Mouse (Mus musculus): ENCODE measurements around the gene Cmya5. TPM values are rescaled to one million over a fixed set of nuclear protein-coding genes. Genes with fewer than 3 reads are reported as not detected.
"Not testable (repeated sequence)": the region's sequence is repeated elsewhere in the genome, so short reads cannot be mapped to it uniquely, and the experiment has no call there.

Gene Cmya5
- polyA plus RNA-seq (2016; fragmentation: Nextera tagmentation; extraction: Ambion mirVana) = 1.4 and 2.5 TPM in 2 replicates

DNA sequence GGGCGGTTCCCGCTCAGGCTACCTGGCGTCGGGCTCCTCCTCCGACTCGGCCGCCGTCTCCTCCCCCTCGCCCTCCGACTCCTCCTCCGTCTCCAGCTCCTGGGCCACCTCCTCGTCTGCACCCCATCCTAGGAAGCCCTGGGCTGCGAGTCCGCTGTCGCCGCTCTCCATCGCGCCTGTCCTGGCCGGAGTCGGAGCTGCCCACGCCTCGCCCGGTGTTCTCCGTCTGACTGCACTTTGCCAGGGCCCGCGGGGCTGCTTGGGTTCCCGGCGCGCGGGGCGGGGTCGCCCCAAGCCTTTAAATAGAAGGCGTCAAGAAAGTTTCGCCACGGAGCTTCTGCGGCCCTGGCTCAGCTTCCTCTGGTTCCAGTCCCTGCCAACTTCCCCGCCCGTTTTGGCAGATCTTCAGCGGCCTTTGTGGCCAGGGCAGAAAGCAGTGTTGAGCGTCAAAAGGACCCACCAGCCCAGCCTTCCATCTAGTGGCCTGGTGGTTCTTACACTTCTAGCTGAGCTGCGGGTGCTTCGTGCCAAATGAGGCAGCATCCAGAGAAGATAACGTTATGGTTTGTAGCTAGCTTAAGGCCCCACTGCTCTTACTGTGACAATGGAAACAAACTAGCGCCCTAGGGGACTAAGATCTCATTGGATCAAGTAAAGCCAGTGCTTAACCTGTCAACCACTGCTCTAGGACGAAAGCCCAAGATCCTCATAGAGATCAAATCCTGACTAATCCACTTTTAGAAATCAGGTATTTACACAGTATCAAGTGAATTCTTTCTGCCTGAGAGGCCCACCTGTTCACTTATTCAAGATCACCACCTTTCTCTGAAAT, at the start of gene Cmya5:
TSS of gene Cmya5 (minus strand) at position 389 of the 832 bp plus-strand sequence.
- peak within 1 kb of the TSS; percentile 65 for H3K4me3 ChIP-seq

DNA sequence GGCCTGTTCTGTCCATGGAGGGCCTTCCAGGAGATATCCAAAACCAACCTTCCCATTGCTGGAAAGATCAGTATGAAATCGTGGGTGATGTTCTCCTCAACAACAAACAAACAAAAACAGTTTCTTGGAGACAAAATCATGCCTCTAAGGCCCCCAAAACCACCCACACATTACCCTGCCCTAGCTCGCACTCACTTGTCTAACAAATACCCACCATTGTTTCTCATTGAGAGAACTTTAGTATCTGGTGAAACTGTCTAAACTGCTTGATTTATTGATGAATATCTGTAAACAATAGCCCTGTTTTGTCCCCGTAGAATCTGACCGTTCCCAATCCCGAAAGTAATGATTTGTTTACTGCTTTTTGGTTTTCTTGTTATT, 48.1 kb upstream of the Cmya5 start:
- Histone ChIP-seq H3K27me3 (ENCODE audit: insufficient read depth, poor library complexity, severe bottlenecking) (no peaks in the 10 kb centered on the region), H3K4me3 (peak overlapping the region; percentile 87), H3K9me3 (no peaks in the 10 kb centered on the region), H3K4me1 (peaks cover 16% of the 10 kb centered on the region; the same call in 1 of the 2 replicates), H3K36me3 (peaks cover 4% of the 10 kb centered on the region; the same call in 1 of the 2 replicates), H3K27ac (peak overlapping the region; percentile 97)
- 70% methylated on average over 5 of the region's 5 CpGs for WGBS
- no peak for DNase-seq (ENCODE audit: low spot score)

More for the DNA sequence above, at the start of gene Cmya5:
- Histone ChIP-seq H3K4me1 (peaks cover 27% of the 10 kb centered on the region), H3K27ac (peak within 1 kb of the TSS; percentile 88), H3K36me3 (peaks cover 15% of the 10 kb centered on the region), H3K9me3 (no peaks in the 10 kb centered on the region), H3K27me3 (ENCODE audit: insufficient read depth, poor library complexity, severe bottlenecking) (no peaks in the 10 kb centered on the region)
- peak; percentile 87 for DNase-seq (ENCODE audit: low spot score)
- 1% methylated on average over 45 of the region's 45 CpGs for WGBS

DNA sequence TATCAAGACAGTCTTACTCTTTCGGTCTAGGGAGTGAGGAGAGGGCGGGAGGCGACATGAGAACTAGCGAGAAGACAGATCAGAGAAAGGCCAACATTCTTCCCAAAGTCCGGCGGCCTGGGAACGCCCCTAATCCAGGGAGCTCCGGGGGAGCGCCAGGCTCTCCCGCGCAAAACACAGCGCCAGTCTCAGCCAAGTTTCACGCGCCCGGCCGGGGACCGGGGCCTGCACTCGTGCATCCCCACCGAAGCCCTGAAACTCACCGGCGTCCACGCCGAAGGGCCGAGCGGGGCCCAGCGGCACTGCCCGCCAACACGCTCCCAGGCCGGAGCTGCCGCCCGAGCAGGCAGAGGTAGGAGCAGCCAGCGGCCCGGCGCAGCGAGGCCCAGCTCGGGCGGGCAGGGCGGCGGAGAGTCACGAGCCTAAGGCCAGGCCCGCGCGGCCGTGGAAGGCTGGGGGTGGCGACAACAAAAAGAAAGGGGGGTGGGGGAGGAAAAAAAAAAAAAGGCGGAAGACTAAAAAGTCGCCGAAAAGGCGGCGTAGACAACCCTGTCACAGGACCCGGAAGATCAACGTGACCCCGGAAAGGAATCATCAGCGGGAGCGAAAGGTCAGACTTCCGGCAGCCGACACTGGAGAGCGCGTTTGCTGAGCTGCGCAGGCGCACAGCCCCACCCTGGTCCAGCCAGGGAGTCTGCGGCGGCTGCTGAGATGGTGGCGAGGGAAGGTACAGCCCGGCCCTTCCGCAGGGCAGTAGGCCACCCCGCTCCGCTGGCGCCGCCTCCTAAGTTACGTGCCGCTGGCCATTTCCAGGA, 47.5 kb upstream of the Cmya5 start, which contains the start of gene Tent2:
TSS of gene Tent2 (minus strand) at position 555 of the 815 bp plus-strand sequence.
- WGBS = under 1% methylated on average over 71 of the region's 72 CpGs
- DNase-seq (ENCODE audit: low spot score) = peak; percentile 98
- no peaks in the 10 kb centered on the region for H3K9me3 ChIP-seq
- peak within 1 kb of the TSS; percentile 97 for H3K27ac ChIP-seq
- no peaks in the 10 kb centered on the region for H3K27me3 ChIP-seq (ENCODE audit: insufficient read depth, poor library complexity, severe bottlenecking)
- peak within 1 kb of the TSS; percentile 87 for H3K4me3 ChIP-seq
- peaks cover 16% of the 10 kb centered on the region; the same call in 1 of the 2 replicates for H3K4me1 ChIP-seq
- peaks cover 4% of the 10 kb centered on the region; the same call in 1 of the 2 replicates for H3K36me3 ChIP-seq

GRCm38 (mm10) chr13:93189416-93189815, 44.9 kb upstream of the Cmya5 start:
- 55% methylated on average over 2 of the region's 2 CpGs for WGBS

DNA sequence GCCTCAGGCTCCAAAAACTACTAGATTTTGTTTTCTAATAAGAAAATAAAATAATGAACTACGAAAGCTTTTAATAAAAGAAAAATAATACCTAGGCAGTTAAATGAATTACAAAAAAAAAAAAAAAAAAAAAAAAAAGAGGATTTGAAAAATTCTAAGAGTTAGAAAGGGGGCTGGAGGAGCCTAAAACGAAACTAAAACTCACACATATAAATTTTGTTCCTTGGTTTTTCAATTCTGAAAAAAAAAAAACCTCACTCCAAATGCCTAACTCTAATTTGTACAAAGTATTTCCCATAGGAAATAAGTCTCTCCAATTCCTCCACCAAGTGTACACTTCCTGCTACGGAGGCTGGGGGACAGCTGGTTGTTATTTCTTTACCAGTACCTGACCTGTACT, 44.2 kb upstream of the Cmya5 start:
- peaks cover 13% of the 10 kb centered on the region for H3K36me3 ChIP-seq
- H3K27me3 ChIP-seq (ENCODE audit: insufficient read depth, poor library complexity, severe bottlenecking) = no peaks in the 10 kb centered on the region
- H3K4me3 ChIP-seq = no peak overlapping the region
- 87% methylated on average over 3 of the region's 3 CpGs for WGBS
- H3K4me1 ChIP-seq = peaks cover 16% of the 10 kb centered on the region; the same call in 1 of the 2 replicates
- H3K9me3 ChIP-seq = no peaks in the 10 kb centered on the region
- H3K27ac ChIP-seq = no peak overlapping the region
- no peak for DNase-seq (ENCODE audit: low spot score)

More at GRCm38 (mm10) chr13:93189416-93189815, 44.9 kb upstream of the Cmya5 start:
- H3K27me3 ChIP-seq (ENCODE audit: insufficient read depth, poor library complexity, severe bottlenecking) = no peaks in the 10 kb centered on the region
- no peak overlapping the region for H3K27ac ChIP-seq
- no peaks in the 10 kb centered on the region for H3K9me3 ChIP-seq
- H3K4me1 ChIP-seq = peaks cover 16% of the 10 kb centered on the region; the same call in 1 of the 2 replicates
- DNase-seq (ENCODE audit: low spot score) = no peak
- H3K4me3 ChIP-seq = peak overlapping the region; percentile 87; the same call in 1 of the 2 replicates
- peaks cover 8% of the 10 kb centered on the region for H3K36me3 ChIP-seq

DNA sequence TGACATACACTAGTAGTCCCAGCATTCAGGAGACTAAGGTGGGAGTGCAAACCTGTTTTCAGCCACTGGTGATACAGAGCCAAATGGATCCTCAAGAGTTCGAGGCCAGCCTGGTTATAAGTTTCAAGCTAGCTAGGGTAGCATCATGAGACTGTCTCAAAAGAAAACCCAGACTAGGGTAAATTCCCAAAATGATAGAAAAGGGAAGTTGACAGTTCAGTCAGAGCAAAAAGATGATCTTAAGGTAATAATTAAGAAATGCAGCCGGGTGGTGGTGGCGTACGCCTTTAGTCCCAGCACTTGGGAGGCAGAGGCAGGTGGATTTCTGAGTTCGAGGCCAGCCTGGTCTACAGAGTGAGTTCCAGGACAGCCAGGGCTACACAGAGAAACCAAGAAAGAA, 43.3 kb upstream of the Cmya5 start:
- Histone ChIP-seq H3K4me1 (peaks cover 16% of the 10 kb centered on the region; the same call in 1 of the 2 replicates), H3K36me3 (peaks cover 23% of the 10 kb centered on the region)
- not testable (repeated sequence) for H3K27me3 ChIP-seq (ENCODE audit: insufficient read depth, poor library complexity, severe bottlenecking); H3K4me3 ChIP-seq; H3K27ac ChIP-seq; H3K9me3 ChIP-seq; DNase-seq (ENCODE audit: low spot score)
- 91% methylated on average over 5 of the region's 5 CpGs for WGBS

DNA sequence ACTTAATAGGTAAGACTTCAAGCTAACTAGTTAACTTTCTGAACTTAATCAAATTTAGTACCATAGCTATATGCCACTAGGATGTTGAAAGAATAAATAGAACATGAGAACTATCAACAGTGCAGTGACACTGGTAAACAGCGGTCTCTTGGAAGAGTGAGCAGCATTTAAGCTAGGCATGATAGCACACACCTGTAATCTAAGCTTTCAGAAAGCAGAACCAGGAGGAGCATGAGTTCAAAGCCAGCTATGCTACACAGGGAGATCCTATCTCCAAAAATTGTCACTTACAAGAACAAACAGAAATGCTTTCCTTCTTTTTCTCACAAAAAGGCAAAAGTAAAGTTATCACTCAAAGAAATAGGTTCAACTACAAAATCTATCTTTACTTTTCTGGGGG, 35.8 kb upstream of the Cmya5 start:
- Histone ChIP-seq H3K36me3 (peaks cover 39% of the 10 kb centered on the region), H3K4me3 (no peak overlapping the region), H3K27ac (no peak overlapping the region), H3K9me3 (no peaks in the 10 kb centered on the region), H3K4me1 (no peaks in the 10 kb centered on the region), H3K27me3 (ENCODE audit: insufficient read depth, poor library complexity, severe bottlenecking) (no peaks in the 10 kb centered on the region)
- WGBS = 94% methylated on average over 1 of the region's 1 CpGs
- no peak for DNase-seq (ENCODE audit: low spot score)

- H3K9me3 ChIP-seq = no peaks in the 10 kb centered on the region
- no peaks in the 10 kb centered on the region for H3K4me1 ChIP-seq
- no peak overlapping the region for H3K4me3 ChIP-seq
- no peaks in the 10 kb centered on the region for H3K27me3 ChIP-seq (ENCODE audit: insufficient read depth, poor library complexity, severe bottlenecking)
- DNase-seq (ENCODE audit: low spot score) = no peak
- whole genome bisulfite sequencing = 92% methylated on average over 2 of the region's 2 CpGs
- H3K36me3 ChIP-seq = peaks cover 45% of the 10 kb centered on the region
- H3K27ac ChIP-seq = no peak overlapping the region
Measured at GRCm38 (mm10) chr13:93179522-93179921, 35.0 kb upstream of the Cmya5 start.

- Histone ChIP-seq H3K36me3 (peaks cover 46% of the 10 kb centered on the region), H3K9me3 (no peaks in the 10 kb centered on the region), H3K27ac (no peak overlapping the region), H3K4me3 (no peak overlapping the region), H3K4me1 (no peaks in the 10 kb centered on the region), H3K27me3 (ENCODE audit: insufficient read depth, poor library complexity, severe bottlenecking) (no peaks in the 10 kb centered on the region)
- no peak for DNase-seq (ENCODE audit: low spot score)
Measured at GRCm38 (mm10) chr13:93177571-93177970, 33.0 kb upstream of the Cmya5 start.

- H3K4me1 ChIP-seq = no peaks in the 10 kb centered on the region
- H3K36me3 ChIP-seq = peaks cover 71% of the 10 kb centered on the region
Measured at GRCm38 (mm10) chr13:93163303-93163702, 18.8 kb upstream of the Cmya5 start.

DNA sequence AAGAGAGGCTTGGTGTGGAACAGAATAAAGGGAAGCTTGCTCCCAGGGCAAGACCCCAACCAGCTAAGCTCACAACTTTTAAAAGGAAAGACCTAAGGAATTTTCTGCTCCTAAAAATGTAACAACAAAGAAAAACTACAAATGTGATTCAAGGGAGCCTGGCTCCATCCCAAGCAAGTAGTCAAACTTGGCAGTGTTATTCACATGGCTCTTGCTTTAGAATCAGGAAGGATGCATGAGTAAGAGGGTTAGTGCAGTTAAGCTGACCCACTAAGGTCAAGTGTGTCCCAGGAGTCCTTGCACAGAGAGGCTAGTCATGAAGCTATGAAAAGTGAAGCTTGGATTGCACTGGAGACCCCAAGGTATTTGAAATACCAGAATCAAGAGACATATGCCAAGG, 17.9 kb upstream of the Cmya5 start:
- no peak for DNase-seq (ENCODE audit: low spot score)
- Histone ChIP-seq H3K9me3 (no peaks in the 10 kb centered on the region), H3K36me3 (peaks cover 67% of the 10 kb centered on the region), H3K4me1 (no peaks in the 10 kb centered on the region), H3K27me3 (ENCODE audit: insufficient read depth, poor library complexity, severe bottlenecking) (no peaks in the 10 kb centered on the region), H3K4me3 (no peak overlapping the region), H3K27ac (no peak overlapping the region)

More at GRCm38 (mm10) chr13:93163303-93163702, 18.8 kb upstream of the Cmya5 start:
- Histone ChIP-seq H3K27ac (no peak overlapping the region), H3K27me3 (ENCODE audit: insufficient read depth, poor library complexity, severe bottlenecking) (no peaks in the 10 kb centered on the region), H3K9me3 (no peaks in the 10 kb centered on the region), H3K4me3 (no peak overlapping the region)
- 93% methylated on average over 4 of the region's 4 CpGs for WGBS
- no peak for DNase-seq (ENCODE audit: low spot score)

- DNase-seq (ENCODE audit: low spot score) = no peak
- WGBS = 92% methylated on average over 6 of the region's 6 CpGs
- Histone ChIP-seq H3K4me1 (no peaks in the 10 kb centered on the region), H3K9me3 (no peaks in the 10 kb centered on the region), H3K27me3 (ENCODE audit: insufficient read depth, poor library complexity, severe bottlenecking) (no peaks in the 10 kb centered on the region), H3K27ac (no peak overlapping the region), H3K36me3 (peaks cover 51% of the 10 kb centered on the region), H3K4me3 (no peak overlapping the region)
Measured at GRCm38 (mm10) chr13:93158261-93158660, 13.7 kb upstream of the Cmya5 start.

DNA sequence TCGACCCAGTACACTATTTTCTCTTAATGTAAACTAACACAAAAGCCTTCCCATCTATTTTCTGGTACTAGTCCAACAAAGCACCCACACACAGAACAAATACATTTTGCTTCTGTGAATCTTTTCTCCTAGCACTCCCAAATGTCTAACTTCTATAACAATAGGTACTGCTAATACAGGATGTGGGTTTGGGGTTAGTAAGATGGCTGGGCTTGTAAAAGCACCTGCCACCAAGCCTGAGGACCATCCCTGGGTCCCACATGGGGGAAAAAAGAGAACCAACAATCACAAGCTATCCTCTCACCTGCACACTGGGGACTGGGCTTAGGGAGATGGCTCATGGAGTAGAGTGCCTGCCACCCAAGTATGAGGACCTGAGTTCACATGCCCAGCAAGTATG, 8.8 kb upstream of the Cmya5 start:
- Histone ChIP-seq H3K36me3 (peaks cover 56% of the 10 kb centered on the region), H3K4me3 (no peak overlapping the region), H3K27me3 (ENCODE audit: insufficient read depth, poor library complexity, severe bottlenecking) (no peaks in the 10 kb centered on the region), H3K9me3 (no peaks in the 10 kb centered on the region), H3K4me1 (no peaks in the 10 kb centered on the region), H3K27ac (no peak overlapping the region)
- no peak for DNase-seq (ENCODE audit: low spot score)
- 97% methylated on average over 1 of the region's 1 CpGs for WGBS
